Mouse (Mus musculus) heart, postnatal 0 days (tissue): ENCODE data around the gene Gm28845. TPM values are rescaled to one million over a fixed set of nuclear protein-coding genes. Genes with fewer than 3 reads are reported as not detected.
"Not testable (repeated sequence)": the region's sequence is repeated elsewhere in the genome, so short reads cannot be mapped to it uniquely, and the experiment has no call there.

Experiments
- ATAC-seq: fragments of 200-750 bp; cut with Nextera tagmentation; 2 replicates; pipeline ENCODE4 v1.8.0; 2017; ENCODE audit warnings: low read depth, moderate number of reproducible peaks, moderate library complexity; ENCODE audit not compliant: insufficient read depth
- DNase-seq: peaks from one replicate; pipeline ENCODE4 v3.0.0-alpha.2; 2016; ENCODE audit warnings: low spot score
- H3K27ac ChIP-seq: fragments of 300-500 bp; sonication (generic); 2 replicates; pipeline ENCODE4 v1.5.1; 2014; ENCODE audit warnings: low read depth, mild to moderate bottlenecking
- H3K27me3 ChIP-seq: fragments of 300-500 bp; sonication (generic); 2 replicates; pipeline ENCODE4 v1.6.1; 2014; ENCODE audit warnings: low read length, mixed read lengths; ENCODE audit not compliant: control insufficient read depth, insufficient read depth
- H3K36me3 ChIP-seq: fragments of 300-500 bp; sonication (generic); replicated peaks from 2 replicates; pipeline ENCODE4 v1.6.1; 2014; ENCODE audit warnings: low read length, mixed read lengths; ENCODE audit not compliant: control insufficient read depth, insufficient read depth
- H3K4me1 ChIP-seq: fragments of 300-500 bp; sonication (generic); 2 replicates; pipeline ENCODE4 v1.6.1; 2014; ENCODE audit warnings: antibody characterized with exemption; ENCODE audit not compliant: control insufficient read depth, insufficient read depth
- H3K4me2 ChIP-seq: fragments of 300-500 bp; sonication (generic); 2 replicates; pipeline ENCODE4 v1.6.1; 2014; ENCODE audit warnings: low read depth, mild to moderate bottlenecking, low read length, moderate library complexity
- H3K4me3 ChIP-seq: fragments of 300-500 bp; sonication (generic); 2 replicates; pipeline ENCODE4 v1.5.1; 2014; ENCODE audit warnings: low read depth, low read length
- H3K9ac ChIP-seq: fragments of 300-500 bp; sonication (generic); replicated peaks from 2 replicates; pipeline ENCODE4 v1.6.1; 2014; ENCODE audit warnings: low read depth, low read length, mixed read lengths
- H3K9me3 ChIP-seq: fragments of 300-500 bp; sonication (generic); replicated peaks from 2 replicates; pipeline ENCODE4 v1.6.1; 2016; ENCODE audit warnings: low read length; ENCODE audit not compliant: control insufficient read depth
- CTCF ChIP-seq: IDR thresholded peaks from 2 replicates; pipeline ENCODE4 v1.5.1; 2016; ENCODE audit warnings: antibody characterized with exemption, control low read depth, low read depth
- EP300 ChIP-seq: IDR thresholded peaks from 2 replicates; pipeline ENCODE4 v1.6.1; 2016; ENCODE audit warnings: antibody characterized with exemption, low read depth
- WGBS: fragments of 180-500 bp; shearing (Covaris S2); extraction: QIAGEN DNeasy Blood & Tissue Kit; methylation state at CpG from one replicate; pipeline ENCODE4 v1.1.7; 2014; 5-methylcytosine and 5-hydroxymethylcytosine counted together
- polyA plus RNA-seq: library from polyadenylated mRNA; unstranded; fragments of >200 nt; fragmentation: Nextera tagmentation; extraction: Ambion mirVana; gene quantifications from 2 replicates; pipeline ENCODE4 v1.2.1, GENCODE M21; 2015
- total RNA-seq: library from RNA; depleted of rRNA; stranded (reverse); fragments of >200 nt; gene quantifications from 2 replicates; pipeline ENCODE4 v1.2.3, GENCODE M21; 2014; ENCODE audit warnings: low replicate concordance; rRNA removed

The Gm28845 gene
- total and polyA plus RNA-seq, 2 experiments from 2014 or later, result not detected

DNA sequence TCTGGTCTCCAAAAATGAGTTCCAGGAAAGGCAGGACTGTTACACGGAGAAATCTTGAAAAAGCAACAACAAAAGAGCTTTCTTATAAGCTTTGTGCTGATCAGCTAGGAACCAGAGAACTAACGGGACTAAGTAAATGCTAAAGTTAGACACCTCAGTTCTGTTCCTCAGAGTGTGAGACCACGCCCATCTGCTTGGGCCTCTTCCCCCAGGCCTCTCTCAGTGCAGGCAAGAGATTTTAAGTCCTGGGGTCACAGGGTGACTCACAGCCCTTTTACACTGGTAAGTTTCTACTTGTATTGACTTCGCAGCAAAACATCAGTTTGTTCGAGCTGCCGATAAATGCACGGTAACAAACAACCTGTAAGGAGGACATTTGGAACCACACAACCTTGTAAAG, 67.7 kb downstream of the Gm28845 start:
- Histone ChIP-seq H3K9ac (no peak overlapping the region), H3K36me3 (no peaks in the 10 kb centered on the region), H3K27ac (no peak overlapping the region), H3K4me3 (no peak overlapping the region), H3K4me2 (no peak overlapping the region), H3K4me1 (no peaks in the 10 kb centered on the region), H3K9me3 (no peaks in the 10 kb centered on the region), H3K27me3 (no peaks in the 10 kb centered on the region)
- DNase-seq (no peak), ATAC-seq (no peak)
- TF ChIP-seq EP300 (no peak), CTCF (no peak)
- 55% methylated on average over 7 of the region's 7 CpGs for WGBS

DNA sequence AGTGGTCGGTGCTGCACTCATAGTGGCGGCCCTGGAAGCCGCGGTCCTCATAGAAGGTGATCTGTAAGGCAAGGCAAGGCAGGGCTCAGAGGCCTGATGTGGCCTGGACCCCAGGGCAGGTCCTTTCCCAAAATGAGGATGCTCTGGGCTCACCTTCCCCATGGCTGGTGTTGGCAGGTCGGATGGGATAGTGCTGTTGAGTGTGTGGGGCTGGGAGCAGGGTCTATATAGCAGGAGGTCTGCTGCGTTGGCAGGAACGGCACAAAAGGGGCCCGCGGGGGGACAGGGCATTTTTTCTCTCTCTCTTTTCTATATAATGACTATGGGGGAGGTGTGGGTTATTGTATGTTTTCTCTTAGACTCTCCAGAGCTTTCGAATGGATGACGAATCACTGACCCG, 68.4 kb downstream of the Gm28845 start, which contains the start of gene Cryge:
Cryge (minus strand) TSS at position 198 of the 400 bp plus-strand sequence.
- H3K4me3 ChIP-seq, H3K27me3 ChIP-seq, H3K4me2 ChIP-seq, H3K9ac ChIP-seq, H3K36me3 ChIP-seq, ATAC-seq, H3K9me3 ChIP-seq, DNase-seq, H3K4me1 ChIP-seq, H3K27ac ChIP-seq: not testable (repeated sequence)
- WGBS, result 77% methylated on average over 10 of the region's 12 CpGs

Other genes starting within 250 kb of the Gm28845 start
- 3.1 and 12.4 TPM in 2 replicates for gene Plekhm3, start 162.7 kb downstream of the Gm28845 start, total RNA-seq
- gene Plekhm3, start 162.7 kb downstream of the Gm28845 start, polyA plus RNA-seq, result 3.5 and 4.2 TPM in 2 replicates
- 1.4 TPM in 1 of 2 replicates, not detected in the other for gene Akr1cl, start 86.8 kb downstream of the Gm28845 start, total RNA-seq
- 0.51 and 0.66 TPM in 2 replicates for gene Akr1cl, start 86.8 kb downstream of the Gm28845 start, polyA plus RNA-seq
- gene Cryge, start 68.4 kb downstream of the Gm28845 start, total RNA-seq, result not detected in 2 replicates
- gene Cryge, start 68.4 kb downstream of the Gm28845 start, polyA plus RNA-seq, result not detected in 2 replicates
- gene Crygd, start 56.1 kb downstream of the Gm28845 start, total RNA-seq, result not detected in 2 replicates
- gene Crygd, start 56.1 kb downstream of the Gm28845 start, polyA plus RNA-seq, result not detected in 2 replicates
- not detected in 2 replicates for gene Crygc, start 45.9 kb downstream of the Gm28845 start, total RNA-seq
- not detected in 2 replicates for gene Crygc, start 45.9 kb downstream of the Gm28845 start, polyA plus RNA-seq
- gene Crygb, start 37.3 kb downstream of the Gm28845 start, total RNA-seq, result 0.31 TPM in 1 of 2 replicates, not detected in the other
- gene Crygb, start 37.3 kb downstream of the Gm28845 start, polyA plus RNA-seq, result not detected in 2 replicates
- not detected in 2 replicates for gene Cryga, start 16.2 kb downstream of the Gm28845 start, total RNA-seq
- gene Cryga, start 16.2 kb downstream of the Gm28845 start, polyA plus RNA-seq, result not detected in 2 replicates
- not detected in 2 replicates for gene D630023F18Rik, start 3.7 kb upstream of the Gm28845 start, total RNA-seq
- 0.11 TPM in 1 of 2 replicates, not detected in the other for gene D630023F18Rik, start 3.7 kb upstream of the Gm28845 start, polyA plus RNA-seq
- gene Idh1, start 66.9 kb upstream of the Gm28845 start, total RNA-seq, result 37.6 and 39.7 TPM in 2 replicates
- 58.5 and 60.5 TPM in 2 replicates for gene Idh1, start 66.9 kb upstream of the Gm28845 start, polyA plus RNA-seq
- gene Pikfyve, start 67.1 kb upstream of the Gm28845 start, total RNA-seq, result 18.1 and 36.6 TPM in 2 replicates
- gene Pikfyve, start 67.1 kb upstream of the Gm28845 start, polyA plus RNA-seq, result 3.0 and 3.4 TPM in 2 replicates
- not detected in 2 replicates for gene Pth2r, start 162.5 kb upstream of the Gm28845 start, total RNA-seq
- gene Pth2r, start 162.5 kb upstream of the Gm28845 start, polyA plus RNA-seq, result not detected in 2 replicates